Mouse (Mus musculus) hindbrain, postnatal 0 days (tissue): ENCODE results near the gene Wdr11. TPM values are rescaled to one million over a fixed set of nuclear protein-coding genes. Genes with fewer than 3 reads are reported as not detected.

Source experiments
- ATAC-seq: fragments of 200-750 bp; cut with Nextera tagmentation; 2 replicates; pipeline ENCODE4 v1.8.0; 2017; ENCODE audit warnings: mild to moderate bottlenecking, moderate TSS enrichment, moderate library complexity
- DNase-seq: peaks from one replicate; pipeline ENCODE4 v3.0.0-alpha.2; 2015; ENCODE audit warnings: low spot score
- H3K27ac ChIP-seq: fragments of 300-500 bp; sonication (generic); 2 replicates; pipeline ENCODE4 v1.5.1; 2014; ENCODE audit warnings: mild to moderate bottlenecking
- H3K27me3 ChIP-seq: fragments of 300-500 bp; sonication (generic); 2 replicates; pipeline ENCODE4 v1.6.1; 2014; ENCODE audit warnings: low read length, mixed read lengths; ENCODE audit not compliant: insufficient read depth
- H3K36me3 ChIP-seq: fragments of 300-500 bp; sonication (generic); 2 replicates; pipeline ENCODE4 v1.6.1; 2014; ENCODE audit warnings: low read length, mixed read lengths; ENCODE audit not compliant: insufficient read depth
- H3K4me1 ChIP-seq: fragments of 300-500 bp; sonication (generic); 2 replicates; pipeline ENCODE4 v1.6.1; 2014; ENCODE audit warnings: antibody characterized with exemption, low read length, mixed read lengths; ENCODE audit not compliant: insufficient read depth
- H3K4me2 ChIP-seq: fragments of 300-500 bp; sonication (generic); 2 replicates; pipeline ENCODE4 v1.6.1; 2014; ENCODE audit warnings: low read depth, mild to moderate bottlenecking, low read length, moderate library complexity, mixed read lengths
- H3K4me3 ChIP-seq: fragments of 300-500 bp; sonication (generic); 2 replicates; pipeline ENCODE4 v1.5.1; 2014; ENCODE audit warnings: low read length
- H3K9ac ChIP-seq: fragments of 300-500 bp; sonication (generic); replicated peaks from 2 replicates; pipeline ENCODE4 v1.6.1; 2014; ENCODE audit warnings: mild to moderate bottlenecking, low read length, moderate library complexity, mixed read lengths
- H3K9me3 ChIP-seq: fragments of 300-500 bp; sonication (generic); 2 replicates; pipeline ENCODE4 v1.6.1; 2016; ENCODE audit warnings: low read length, mixed read lengths
- CTCF ChIP-seq: IDR thresholded peaks from 2 replicates; pipeline ENCODE4 v1.5.1; 2016; ENCODE audit warnings: antibody characterized with exemption, control low read depth, low read depth
- WGBS: fragments of 180-500 bp; shearing (Covaris S2); extraction: QIAGEN DNeasy Blood & Tissue Kit; methylation state at CpG from one replicate; pipeline ENCODE4 v1.1.7; 2014; 5-methylcytosine and 5-hydroxymethylcytosine counted together
- polyA plus RNA-seq: library from polyadenylated mRNA; unstranded; fragments of >200 nt; fragmentation: Nextera tagmentation; extraction: Ambion mirVana; gene quantifications from 2 replicates; pipeline ENCODE4 v1.2.1, GENCODE M21; 2015
- total RNA-seq: library from RNA; depleted of rRNA; stranded (reverse); fragments of >200 nt; gene quantifications from 2 replicates; pipeline ENCODE4 v1.2.3, GENCODE M21; 2014

Wdr11 gene
- total and polyA plus RNA-seq, 2 experiments from 2014 or later = 25.2 to 42.4 TPM

- H3K9me3 ChIP-seq = no peaks in the 10 kb centered on the region
- no peak overlapping the region for H3K27ac ChIP-seq
- WGBS = 85% methylated on average over 5 of the region's 5 CpGs
- no peaks in the 10 kb centered on the region for H3K4me1 ChIP-seq
- H3K36me3 ChIP-seq = peaks cover 18% of the 10 kb centered on the region; the same call in 1 of the 2 replicates
- H3K9ac ChIP-seq = no peak overlapping the region
- no peak overlapping the region for H3K4me3 ChIP-seq
- ATAC-seq (no peak), DNase-seq (no peak)
- H3K27me3 ChIP-seq = no peaks in the 10 kb centered on the region
- no peak for TF ChIP-seq CTCF
- H3K4me2 ChIP-seq = no peak overlapping the region
Measured at GRCm38 (mm10) chr7:129637906-129638475, 46.3 kb downstream of the Wdr11 start.

GRCm38 (mm10) chr7:129639006-129639405, 47.3 kb downstream of the Wdr11 start:
- Histone ChIP-seq H3K4me1 (no peaks in the 10 kb centered on the region), H3K9me3 (no peaks in the 10 kb centered on the region), H3K4me2 (no peak overlapping the region), H3K27me3 (no peaks in the 10 kb centered on the region), H3K36me3 (peaks cover 10% of the 10 kb centered on the region; the same call in 1 of the 2 replicates), H3K9ac (no peak overlapping the region), H3K27ac (no peak overlapping the region), H3K4me3 (no peak overlapping the region)
- no peak for DNase-seq
- TF ChIP-seq CTCF = no peak
- ATAC-seq = no peak
- WGBS = 84% methylated on average over 5 of the region's 5 CpGs

DNA sequence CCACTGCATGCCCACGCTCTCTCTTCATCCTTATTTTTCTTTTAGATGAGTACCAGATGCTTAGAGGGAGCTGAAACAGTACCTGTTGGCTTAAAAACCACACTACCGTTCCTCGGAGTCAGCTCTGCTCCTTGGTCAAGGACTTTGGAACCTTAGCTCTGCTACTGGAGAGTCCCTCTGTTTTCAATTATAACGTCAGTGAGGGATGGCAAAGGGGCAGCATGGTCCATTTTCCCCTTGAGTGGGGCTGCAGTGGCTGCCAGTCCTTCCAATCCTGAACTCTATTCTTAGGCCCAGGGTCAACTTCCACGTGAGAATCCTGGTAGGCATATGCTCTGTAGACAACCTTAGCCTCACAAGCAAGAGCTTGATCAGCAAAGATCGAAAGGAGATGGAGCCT, 48.2 kb downstream of the Wdr11 start:
- Histone ChIP-seq H3K4me3 (no peak overlapping the region), H3K4me2 (no peak overlapping the region), H3K9me3 (no peaks in the 10 kb centered on the region), H3K36me3 (peaks cover 2% of the 10 kb centered on the region; the same call in 1 of the 2 replicates), H3K27ac (no peak overlapping the region), H3K9ac (no peak overlapping the region), H3K27me3 (no peaks in the 10 kb centered on the region), H3K4me1 (no peaks in the 10 kb centered on the region)
- DNase-seq = no peak
- no peak for ATAC-seq
- TF ChIP-seq CTCF = no peak
- WGBS = 88% methylated on average over 6 of the region's 6 CpGs

- no peaks in the 10 kb centered on the region for H3K27me3 ChIP-seq
- H3K27ac ChIP-seq = no peak overlapping the region
- no peaks in the 10 kb centered on the region for H3K36me3 ChIP-seq
- ATAC-seq (no peak), DNase-seq (no peak)
- H3K4me2 ChIP-seq = no peak overlapping the region
- H3K9me3 ChIP-seq = no peaks in the 10 kb centered on the region
- no peak overlapping the region for H3K9ac ChIP-seq
- TF ChIP-seq CTCF = no peak
- 93% methylated on average over 4 of the region's 4 CpGs for WGBS
- no peak overlapping the region for H3K4me3 ChIP-seq
- no peaks in the 10 kb centered on the region for H3K4me1 ChIP-seq
Measured at GRCm38 (mm10) chr7:129643290-129643689, 51.6 kb downstream of the Wdr11 start.

DNA sequence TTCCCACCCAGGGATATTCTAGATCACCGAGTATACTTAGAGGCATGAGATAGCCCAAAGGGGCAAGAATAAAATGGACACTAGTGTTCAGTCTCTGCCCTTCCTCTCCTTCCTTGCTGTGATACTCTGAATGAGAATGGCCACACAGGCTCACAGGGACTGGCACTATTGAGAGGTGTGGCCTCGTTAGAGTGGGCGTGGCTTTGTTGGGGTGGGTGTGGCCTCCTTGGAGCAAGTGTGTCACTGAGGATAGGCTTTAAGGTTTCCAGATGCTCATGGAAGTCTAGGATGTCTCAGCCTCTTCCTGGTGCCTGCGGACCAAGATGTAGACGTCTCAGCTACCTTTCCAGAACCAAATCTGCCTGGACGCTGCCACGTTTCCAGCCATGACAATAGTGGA, 56.1 kb downstream of the Wdr11 start:
- no peak for TF ChIP-seq CTCF
- no peak overlapping the region for H3K27ac ChIP-seq
- H3K9ac ChIP-seq = no peak overlapping the region
- 86% methylated on average over 7 of the region's 7 CpGs for WGBS
- ATAC-seq (no peak), DNase-seq (no peak)
- no peak overlapping the region for H3K4me2 ChIP-seq
- no peaks in the 10 kb centered on the region for H3K36me3 ChIP-seq
- no peak overlapping the region for H3K4me3 ChIP-seq
- H3K27me3 ChIP-seq = no peaks in the 10 kb centered on the region
- H3K9me3 ChIP-seq = no peaks in the 10 kb centered on the region
- no peaks in the 10 kb centered on the region for H3K4me1 ChIP-seq

DNA sequence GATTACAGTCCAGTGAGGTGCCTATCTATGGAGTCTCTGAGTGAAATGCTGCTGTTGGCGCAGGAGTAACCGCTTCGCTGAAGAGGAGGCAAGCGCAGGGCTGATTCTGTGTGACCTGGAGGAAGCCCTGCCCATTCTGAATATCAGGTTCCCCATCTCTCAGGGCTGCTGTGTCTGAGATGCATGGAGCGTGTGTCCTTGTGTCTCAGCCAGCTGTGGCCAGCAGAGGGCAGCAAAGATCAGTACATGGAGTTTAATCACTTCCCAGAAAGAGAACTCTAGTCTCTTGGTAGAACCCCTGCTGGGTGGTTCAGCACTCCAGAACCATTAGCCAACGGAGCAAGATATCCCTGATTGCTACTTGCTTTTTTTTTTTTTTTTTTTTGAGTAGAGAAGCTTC, 57.3 kb downstream of the Wdr11 start:
- DNase-seq (peak; percentile 96), ATAC-seq (peak; percentile 33; the same call in 1 of the 2 replicates)
- peak; percentile 94 for TF ChIP-seq CTCF
- H3K27ac ChIP-seq = no peak overlapping the region
- 9% methylated on average over 6 of the region's 6 CpGs for WGBS
- H3K36me3 ChIP-seq = no peaks in the 10 kb centered on the region
- no peak overlapping the region for H3K4me2 ChIP-seq
- no peaks in the 10 kb centered on the region for H3K9me3 ChIP-seq
- no peak overlapping the region for H3K4me3 ChIP-seq
- H3K4me1 ChIP-seq = no peaks in the 10 kb centered on the region
- no peaks in the 10 kb centered on the region for H3K27me3 ChIP-seq
- no peak overlapping the region for H3K9ac ChIP-seq

- 45% methylated on average over 5 of the region's 5 CpGs for WGBS
- no peak; the same call in 1 of the 2 replicates for ATAC-seq
Measured at GRCm38 (mm10) chr7:129650717-129651116, 59.1 kb downstream of the Wdr11 start.

More at GRCm38 (mm10) chr7:129650717-129651116, 59.1 kb downstream of the Wdr11 start:
- Histone ChIP-seq H3K9ac (no peak overlapping the region), H3K36me3 (no peaks in the 10 kb centered on the region), H3K4me3 (no peak overlapping the region), H3K27me3 (no peaks in the 10 kb centered on the region), H3K27ac (no peak overlapping the region), H3K4me2 (no peak overlapping the region), H3K4me1 (peaks cover 5% of the 10 kb centered on the region; the same call in 1 of the 2 replicates), H3K9me3 (no peaks in the 10 kb centered on the region)
- TF ChIP-seq CTCF = no peak
- DNase-seq = peak; percentile 77
